Mouse (Mus musculus) T-helper 17 cell (primary cell): ENCODE results near the gene Ccl19.

ENCODE experiments used
- in situ Hi-C, 2 experiments: fragments of 300-600 bp; cut with MboI, MseI; formaldehyde crosslinking; loops; 1 replicate in 1 of 2; 2 replicates in 1 of 2; pipeline ENCODE4 v1.15.1; 2025; ENCODE audit warnings: high pct_unique_total_duplicates in 2 of 2

Gene Ccl19

GRCm38 (mm10) chr4:42756477-42756876 is at the start of gene Ccl19:
Gene Ccl19 (minus strand): TSS chr4:42756577.
- in situ Hi-C loops: loop anchor here in 1 of 2 experiments (25.0 kb wide), 1 partner anchor 106 kb away; the partner anchor contains the start of genes Fam205a1, Fam205c and Gm12394

DNA sequence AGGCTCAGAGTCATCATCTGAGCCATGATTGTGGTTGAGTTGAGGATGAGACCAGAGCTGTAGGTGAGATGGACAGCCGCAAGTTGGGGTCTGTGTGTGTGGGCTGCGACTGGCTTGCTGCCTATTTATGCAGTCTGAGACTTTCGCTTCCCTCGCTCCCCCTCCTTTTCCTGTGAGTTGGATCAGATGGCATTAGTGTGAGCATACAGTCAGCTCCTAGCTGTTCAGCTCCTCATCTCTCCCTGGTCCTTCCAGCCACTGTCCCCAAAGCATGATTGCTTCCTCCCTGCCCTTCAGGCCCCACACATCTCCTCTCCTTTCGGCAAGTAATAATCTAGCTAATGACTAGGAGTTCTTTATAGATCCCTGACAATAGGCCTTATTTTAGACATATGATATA is 17.5 kb upstream of the Ccl19 start, which contains the start of gene Ccl21a:
Gene Ccl21a (minus strand): TSS at position 101 of the 400 bp plus-strand sequence.
- in situ Hi-C loops: loop anchor here in 1 of 2 experiments (25.0 kb wide), 1 partner anchor 88 kb away; the partner anchor contains the start of genes Fam205a1, Fam205c and Gm12394

- in situ Hi-C loops: loop anchor here in 1 of 2 experiments (10.0 kb wide), 1 partner anchor 960 kb away; the partner anchor contains the start of gene Ccl27a
Observed at GRCm38 (mm10) chr4:42735245-42735644, 21.1 kb downstream of the Ccl19 start, which contains the start of gene 4930578G10Rik. Gene 4930578G10Rik (plus strand): TSS chr4:42735545.
